Mouse (Mus musculus): ENCODE measurements around the gene Gnb1. TPM values are rescaled to one million over a fixed set of nuclear protein-coding genes. Genes with fewer than 3 reads are reported as not detected.

Gnb1 gene
- polyA plus RNA-seq, 1 experiment = 541 TPM

GRCm38 (mm10) chr4:155464061-155464460 is 27.1 kb upstream of the Gnb1 start:
- TF ChIP-seq EP300 (IDR thresholded peaks at IDR 0.05; ENCODE audit: insufficient read depth, low read depth, low read length) (no peak), CTCF (IDR thresholded peaks at IDR 0.05; ENCODE audit: low read depth, low read length) (no peak), POLR2A (IDR thresholded peaks at IDR 0.05; ENCODE audit: insufficient read depth, low read length) (no peak)
- H3K27ac ChIP-seq (ENCODE audit: insufficient read depth, low read length) = no peak overlapping the region
- no peak overlapping the region for H3K4me3 ChIP-seq (ENCODE audit: low read depth, low read length)
- H3K27me3 ChIP-seq (ENCODE audit: control insufficient read depth, insufficient read depth, low read length, poor library complexity, severe bottlenecking) = no peaks in the 10 kb centered on the region
- H3K9ac ChIP-seq (ENCODE audit: low read depth, poor library complexity, severe bottlenecking) = no peak overlapping the region
- no peaks in the 10 kb centered on the region for H3K36me3 ChIP-seq (ENCODE audit: control insufficient read depth, insufficient read depth, low read length, poor library complexity, severe bottlenecking)
- H3K4me1 ChIP-seq (ENCODE audit: control insufficient read depth, insufficient read depth, low read length) = no peaks in the 10 kb centered on the region
- H3K9me3 ChIP-seq (replicated peaks; ENCODE audit: control insufficient read depth, insufficient read depth, low read length, poor library complexity, severe bottlenecking) = no peaks in the 10 kb centered on the region

GRCm38 (mm10) chr4:155465607-155466006 is 25.6 kb upstream of the Gnb1 start:
- no peak overlapping the region for H3K27ac ChIP-seq (ENCODE audit: insufficient read depth, low read length)
- H3K4me3 ChIP-seq (ENCODE audit: low read depth, low read length) = no peak overlapping the region
- TF ChIP-seq EP300 (IDR thresholded peaks at IDR 0.05; ENCODE audit: insufficient read depth, low read depth, low read length) (no peak), CTCF (IDR thresholded peaks at IDR 0.05; ENCODE audit: low read depth, low read length) (no peak)
- no peaks in the 10 kb centered on the region for H3K4me1 ChIP-seq (ENCODE audit: control insufficient read depth, insufficient read depth, low read length)
- H3K9me3 ChIP-seq (replicated peaks; ENCODE audit: control insufficient read depth, insufficient read depth, low read length, poor library complexity, severe bottlenecking) = no peaks in the 10 kb centered on the region
- H3K9ac ChIP-seq (ENCODE audit: low read depth, poor library complexity, severe bottlenecking) = no peak overlapping the region
- H3K27me3 ChIP-seq (ENCODE audit: control insufficient read depth, insufficient read depth, low read length, poor library complexity, severe bottlenecking) = no peaks in the 10 kb centered on the region
- no peaks in the 10 kb centered on the region for H3K36me3 ChIP-seq (ENCODE audit: control insufficient read depth, insufficient read depth, low read length, poor library complexity, severe bottlenecking)

- no peak overlapping the region for H3K27ac ChIP-seq (ENCODE audit: insufficient read depth, low read length)
- TF ChIP-seq CTCF (IDR thresholded peaks at IDR 0.05; ENCODE audit: low read depth, low read length) = no peak
- TF ChIP-seq EP300 (IDR thresholded peaks at IDR 0.05; ENCODE audit: insufficient read depth, low read depth, low read length) = no peak
- TF ChIP-seq POLR2A (IDR thresholded peaks at IDR 0.05; ENCODE audit: insufficient read depth, low read length) = no peak
- no peaks in the 10 kb centered on the region for H3K4me1 ChIP-seq (ENCODE audit: control insufficient read depth, insufficient read depth, low read length)
- H3K9ac ChIP-seq (ENCODE audit: low read depth, poor library complexity, severe bottlenecking) = no peak overlapping the region
- H3K4me3 ChIP-seq (ENCODE audit: low read depth, low read length) = no peak overlapping the region
- H3K27me3 ChIP-seq (ENCODE audit: control insufficient read depth, insufficient read depth, low read length, poor library complexity, severe bottlenecking) = no peaks in the 10 kb centered on the region
- H3K9me3 ChIP-seq (replicated peaks; ENCODE audit: control insufficient read depth, insufficient read depth, low read length, poor library complexity, severe bottlenecking) = no peaks in the 10 kb centered on the region
- no peaks in the 10 kb centered on the region for H3K36me3 ChIP-seq (ENCODE audit: control insufficient read depth, insufficient read depth, low read length, poor library complexity, severe bottlenecking)
These were observed 25.1 kb upstream of the Gnb1 start for GRCm38 (mm10) chr4:155466080-155466479.

- Histone ChIP-seq H3K4me3 (ENCODE audit: low read depth, low read length) (no peak overlapping the region), H3K36me3 (ENCODE audit: control insufficient read depth, insufficient read depth, low read length, poor library complexity, severe bottlenecking) (no peaks in the 10 kb centered on the region), H3K27me3 (ENCODE audit: control insufficient read depth, insufficient read depth, low read length, poor library complexity, severe bottlenecking) (no peaks in the 10 kb centered on the region), H3K4me1 (ENCODE audit: control insufficient read depth, insufficient read depth, low read length) (no peaks in the 10 kb centered on the region), H3K9ac (ENCODE audit: low read depth, poor library complexity, severe bottlenecking) (no peak overlapping the region), H3K9me3 (replicated peaks; ENCODE audit: control insufficient read depth, insufficient read depth, low read length, poor library complexity, severe bottlenecking) (no peaks in the 10 kb centered on the region), H3K27ac (ENCODE audit: insufficient read depth, low read length) (no peak overlapping the region)
- no peak for TF ChIP-seq CTCF (IDR thresholded peaks at IDR 0.05; ENCODE audit: low read depth, low read length)
- TF ChIP-seq EP300 (IDR thresholded peaks at IDR 0.05; ENCODE audit: insufficient read depth, low read depth, low read length) = no peak
- TF ChIP-seq POLR2A (IDR thresholded peaks at IDR 0.05; ENCODE audit: insufficient read depth, low read length) = no peak
These were observed 23.7 kb upstream of the Gnb1 start for GRCm38 (mm10) chr4:155467237-155468010.

GRCm38 (mm10) chr4:155468952-155469351 is 22.2 kb upstream of the Gnb1 start, which contains the start of gene Tmem52:
Tmem52 (plus strand) TSS chr4:155469114.
- no peak within 1 kb of the TSS for H3K27ac ChIP-seq (ENCODE audit: insufficient read depth, low read length)
- peak within 1 kb of the TSS; percentile 49 for H3K4me3 ChIP-seq (ENCODE audit: low read depth, low read length)
- H3K36me3 ChIP-seq (ENCODE audit: control insufficient read depth, insufficient read depth, low read length, poor library complexity, severe bottlenecking) = no peaks in the 10 kb centered on the region
- H3K4me1 ChIP-seq (ENCODE audit: control insufficient read depth, insufficient read depth, low read length) = no peaks in the 10 kb centered on the region
- no peaks in the 10 kb centered on the region for H3K9me3 ChIP-seq (replicated peaks; ENCODE audit: control insufficient read depth, insufficient read depth, low read length, poor library complexity, severe bottlenecking)
- no peaks in the 10 kb centered on the region for H3K27me3 ChIP-seq (ENCODE audit: control insufficient read depth, insufficient read depth, low read length, poor library complexity, severe bottlenecking)
- no peak within 1 kb of the TSS for H3K9ac ChIP-seq (ENCODE audit: low read depth, poor library complexity, severe bottlenecking)
- TF ChIP-seq POLR2A (IDR thresholded peaks at IDR 0.05; ENCODE audit: insufficient read depth, low read length) = no peak
- 0 out of 2 replicates have a peak, but pooled peaks have one; percentile 2 for TF ChIP-seq EP300 (IDR thresholded peaks at IDR 0.05; ENCODE audit: insufficient read depth, low read depth, low read length)

GRCm38 (mm10) chr4:155469590-155470262 is 21.4 kb upstream of the Gnb1 start:
- Histone ChIP-seq H3K9ac (ENCODE audit: low read depth, poor library complexity, severe bottlenecking) (no peak overlapping the region), H3K9me3 (replicated peaks; ENCODE audit: control insufficient read depth, insufficient read depth, low read length, poor library complexity, severe bottlenecking) (no peaks in the 10 kb centered on the region), H3K27ac (ENCODE audit: insufficient read depth, low read length) (no peak overlapping the region), H3K4me3 (ENCODE audit: low read depth, low read length) (peak overlapping the region; percentile 49), H3K4me1 (ENCODE audit: control insufficient read depth, insufficient read depth, low read length) (no peaks in the 10 kb centered on the region), H3K27me3 (ENCODE audit: control insufficient read depth, insufficient read depth, low read length, poor library complexity, severe bottlenecking) (no peaks in the 10 kb centered on the region), H3K36me3 (ENCODE audit: control insufficient read depth, insufficient read depth, low read length, poor library complexity, severe bottlenecking) (no peaks in the 10 kb centered on the region)
- no peak for TF ChIP-seq POLR2A (IDR thresholded peaks at IDR 0.05; ENCODE audit: insufficient read depth, low read length)
- no peak for TF ChIP-seq CTCF (IDR thresholded peaks at IDR 0.05; ENCODE audit: low read depth, low read length)
- TF ChIP-seq EP300 (IDR thresholded peaks at IDR 0.05; ENCODE audit: insufficient read depth, low read depth, low read length) = no peak
